Mouse (Mus musculus): Measurements from ENCODE around the gene Sacm1l. TPM values are rescaled to one million over a fixed set of nuclear protein-coding genes. Genes with fewer than 3 reads are reported as not detected.

Sacm1l gene
- polyA plus RNA-seq, 1 experiment from 2014 or later: 51.6 TPM

GRCm38 (mm10) chr9:123595194-123595593 lies 65.6 kb downstream of the Sacm1l start:
- H3K27ac ChIP-seq (ENCODE audit: low read length): no peak overlapping the region
- H3K36me3 ChIP-seq (ENCODE audit: control insufficient read depth, insufficient read depth): peaks cover 19% of the 10 kb centered on the region
- H3K4me1 ChIP-seq (ENCODE audit: control insufficient read depth, insufficient read depth, low read length): peaks cover 4% of the 10 kb centered on the region; the same call in 1 of the 2 replicates
- no peaks in the 10 kb centered on the region for H3K27me3 ChIP-seq (ENCODE audit: control insufficient read depth, insufficient read depth, low read length)
- H3K4me2 ChIP-seq (ENCODE audit: low read depth, low read length): no peak overlapping the region
- no peak overlapping the region for H3K4me3 ChIP-seq (ENCODE audit: low read length)
- 85% methylated on average over 4 of the region's 4 CpGs for WGBS
- ATAC-seq (replicated peaks; ENCODE audit: extremely low read depth, insufficient read depth, low FRiP score): no peak
- no peaks in the 10 kb centered on the region for H3K9me3 ChIP-seq (replicated peaks; ENCODE audit: control insufficient read depth, low read length)
- no peak overlapping the region for H3K9ac ChIP-seq (ENCODE audit: low read length)

- Histone ChIP-seq H3K27ac (ENCODE audit: low read length) (no peak overlapping the region), H3K9me3 (replicated peaks; ENCODE audit: control insufficient read depth, low read length) (no peaks in the 10 kb centered on the region), H3K36me3 (ENCODE audit: control insufficient read depth, insufficient read depth) (peaks cover 13% of the 10 kb centered on the region), H3K4me1 (ENCODE audit: control insufficient read depth, insufficient read depth, low read length) (peaks cover 4% of the 10 kb centered on the region; the same call in 1 of the 2 replicates), H3K27me3 (ENCODE audit: control insufficient read depth, insufficient read depth, low read length) (no peaks in the 10 kb centered on the region), H3K4me2 (ENCODE audit: low read depth, low read length) (no peak overlapping the region), H3K4me3 (ENCODE audit: low read length) (no peak overlapping the region), H3K9ac (ENCODE audit: low read length) (no peak overlapping the region)
- ATAC-seq (replicated peaks; ENCODE audit: extremely low read depth, insufficient read depth, low FRiP score): no peak
- WGBS: 90% methylated on average over 2 of the region's 2 CpGs
Observed at GRCm38 (mm10) chr9:123596910-123597309, 67.4 kb downstream of the Sacm1l start.

- Histone ChIP-seq H3K4me1 (ENCODE audit: control insufficient read depth, insufficient read depth, low read length) (peaks cover 4% of the 10 kb centered on the region; the same call in 1 of the 2 replicates), H3K4me3 (ENCODE audit: low read length) (no peak overlapping the region), H3K4me2 (ENCODE audit: low read depth, low read length) (no peak overlapping the region), H3K36me3 (ENCODE audit: control insufficient read depth, insufficient read depth) (peaks cover 13% of the 10 kb centered on the region), H3K27ac (ENCODE audit: low read length) (no peak overlapping the region), H3K27me3 (ENCODE audit: control insufficient read depth, insufficient read depth, low read length) (no peaks in the 10 kb centered on the region), H3K9ac (ENCODE audit: low read length) (no peak overlapping the region), H3K9me3 (replicated peaks; ENCODE audit: control insufficient read depth, low read length) (no peaks in the 10 kb centered on the region)
- 80% methylated on average over 2 of the region's 2 CpGs for WGBS
- ATAC-seq (replicated peaks; ENCODE audit: extremely low read depth, insufficient read depth, low FRiP score): no peak
Observed at GRCm38 (mm10) chr9:123597376-123597775, 67.8 kb downstream of the Sacm1l start.

GRCm38 (mm10) chr9:123601529-123601928 lies 72.0 kb downstream of the Sacm1l start:
- H3K27ac ChIP-seq (ENCODE audit: low read length): no peak overlapping the region
- WGBS: 69% methylated on average over 1 of the region's 1 CpGs
- no peak for ATAC-seq (replicated peaks; ENCODE audit: extremely low read depth, insufficient read depth, low FRiP score)
- no peaks in the 10 kb centered on the region for H3K36me3 ChIP-seq (ENCODE audit: control insufficient read depth, insufficient read depth)
- H3K4me2 ChIP-seq (ENCODE audit: low read depth, low read length): no peak overlapping the region
- H3K4me1 ChIP-seq (ENCODE audit: control insufficient read depth, insufficient read depth, low read length): peaks cover 4% of the 10 kb centered on the region; the same call in 1 of the 2 replicates
- no peaks in the 10 kb centered on the region for H3K9me3 ChIP-seq (replicated peaks; ENCODE audit: control insufficient read depth, low read length)
- H3K9ac ChIP-seq (ENCODE audit: low read length): no peak overlapping the region
- H3K27me3 ChIP-seq (ENCODE audit: control insufficient read depth, insufficient read depth, low read length): no peaks in the 10 kb centered on the region
- H3K4me3 ChIP-seq (ENCODE audit: low read length): no peak overlapping the region

GRCm38 (mm10) chr9:123620311-123621098 lies 90.9 kb downstream of the Sacm1l start:
- ATAC-seq (replicated peaks; ENCODE audit: extremely low read depth, insufficient read depth, low FRiP score): no peak
- H3K9me3 ChIP-seq (replicated peaks; ENCODE audit: control insufficient read depth, low read length): no peaks in the 10 kb centered on the region
- no peaks in the 10 kb centered on the region for H3K27me3 ChIP-seq (ENCODE audit: control insufficient read depth, insufficient read depth, low read length)
- no peak overlapping the region for H3K27ac ChIP-seq (ENCODE audit: low read length)
- WGBS: 82% methylated on average over 5 of the region's 5 CpGs
- H3K9ac ChIP-seq (ENCODE audit: low read length): no peak overlapping the region
- H3K4me1 ChIP-seq (ENCODE audit: control insufficient read depth, insufficient read depth, low read length): no peaks in the 10 kb centered on the region
- H3K4me3 ChIP-seq (ENCODE audit: low read length): no peak overlapping the region
- H3K4me2 ChIP-seq (ENCODE audit: low read depth, low read length): no peak overlapping the region
- no peaks in the 10 kb centered on the region for H3K36me3 ChIP-seq (ENCODE audit: control insufficient read depth, insufficient read depth)

- Histone ChIP-seq H3K9me3 (replicated peaks; ENCODE audit: control insufficient read depth, low read length) (no peaks in the 10 kb centered on the region), H3K4me1 (ENCODE audit: control insufficient read depth, insufficient read depth, low read length) (no peaks in the 10 kb centered on the region), H3K27ac (ENCODE audit: low read length) (no peak overlapping the region), H3K27me3 (ENCODE audit: control insufficient read depth, insufficient read depth, low read length) (no peaks in the 10 kb centered on the region), H3K4me2 (ENCODE audit: low read depth, low read length) (no peak overlapping the region), H3K36me3 (ENCODE audit: control insufficient read depth, insufficient read depth) (no peaks in the 10 kb centered on the region), H3K9ac (ENCODE audit: low read length) (no peak overlapping the region), H3K4me3 (ENCODE audit: low read length) (no peak overlapping the region)
- ATAC-seq (replicated peaks; ENCODE audit: extremely low read depth, insufficient read depth, low FRiP score): no peak
- 77% methylated on average over 2 of the region's 2 CpGs for WGBS
Observed at GRCm38 (mm10) chr9:123624741-123625140, 95.2 kb downstream of the Sacm1l start.

- Histone ChIP-seq H3K4me2 (ENCODE audit: low read depth, low read length) (no peak overlapping the region), H3K4me1 (ENCODE audit: control insufficient read depth, insufficient read depth, low read length) (no peaks in the 10 kb centered on the region), H3K27me3 (ENCODE audit: control insufficient read depth, insufficient read depth, low read length) (no peaks in the 10 kb centered on the region), H3K9ac (ENCODE audit: low read length) (no peak overlapping the region), H3K36me3 (ENCODE audit: control insufficient read depth, insufficient read depth) (no peaks in the 10 kb centered on the region), H3K9me3 (replicated peaks; ENCODE audit: control insufficient read depth, low read length) (no peaks in the 10 kb centered on the region), H3K4me3 (ENCODE audit: low read length) (no peak overlapping the region), H3K27ac (ENCODE audit: low read length) (no peak overlapping the region)
- ATAC-seq (replicated peaks; ENCODE audit: extremely low read depth, insufficient read depth, low FRiP score): no peak
- WGBS: 84% methylated on average over 11 of the region's 11 CpGs
Observed at GRCm38 (mm10) chr9:123625821-123626220, 96.3 kb downstream of the Sacm1l start.

GRCm38 (mm10) chr9:123631666-123632065 lies 102.1 kb downstream of the Sacm1l start:
- H3K4me2 ChIP-seq (ENCODE audit: low read depth, low read length): no peak overlapping the region
- no peaks in the 10 kb centered on the region for H3K27me3 ChIP-seq (ENCODE audit: control insufficient read depth, insufficient read depth, low read length)
- no peak overlapping the region for H3K4me3 ChIP-seq (ENCODE audit: low read length)
- H3K4me1 ChIP-seq (ENCODE audit: control insufficient read depth, insufficient read depth, low read length): no peaks in the 10 kb centered on the region
- H3K9me3 ChIP-seq (replicated peaks; ENCODE audit: control insufficient read depth, low read length): no peaks in the 10 kb centered on the region
- no peak for ATAC-seq (replicated peaks; ENCODE audit: extremely low read depth, insufficient read depth, low FRiP score)
- no peak overlapping the region for H3K27ac ChIP-seq (ENCODE audit: low read length)
- H3K9ac ChIP-seq (ENCODE audit: low read length): no peak overlapping the region
- WGBS: 69% methylated on average over 3 of the region's 3 CpGs
- H3K36me3 ChIP-seq (ENCODE audit: control insufficient read depth, insufficient read depth): no peaks in the 10 kb centered on the region

- Histone ChIP-seq H3K9me3 (replicated peaks; ENCODE audit: control insufficient read depth, low read length) (no peaks in the 10 kb centered on the region), H3K9ac (ENCODE audit: low read length) (no peak within 1 kb of the TSS), H3K4me2 (ENCODE audit: low read depth, low read length) (no peak within 1 kb of the TSS), H3K36me3 (ENCODE audit: control insufficient read depth, insufficient read depth) (no peaks in the 10 kb centered on the region), H3K27ac (ENCODE audit: low read length) (no peak within 1 kb of the TSS), H3K4me3 (ENCODE audit: low read length) (no peak within 1 kb of the TSS), H3K27me3 (ENCODE audit: control insufficient read depth, insufficient read depth, low read length) (no peaks in the 10 kb centered on the region), H3K4me1 (ENCODE audit: control insufficient read depth, insufficient read depth, low read length) (no peaks in the 10 kb centered on the region)
- ATAC-seq (replicated peaks; ENCODE audit: extremely low read depth, insufficient read depth, low FRiP score): no peak
- WGBS: 85% methylated on average over 6 of the region's 6 CpGs
Observed at GRCm38 (mm10) chr9:123632281-123632680, 102.7 kb downstream of the Sacm1l start, which contains the start of gene Slc6a20b. Gene Slc6a20b, minus strand, starts transcription at chr9:123632565.
